Comparison of ENCODE assay signal across 8 mouse cellular contexts in genomic region chr7:121391225-121391983, GRCm38 (mm10). TPM values are rescaled to one million over a fixed set of nuclear protein-coding genes. Genes with fewer than 3 reads are reported as not detected.
DNase-seq lines count a peak whose midpoint lies in the region; ATAC-seq and TF ChIP-seq lines count a peak whose summit lies in the region.

Gene Hs3st2 (plus strand): TSS chr7:121391859.

- H3K4me1 ChIP-seq in forebrain, embryonic 16.5 days (replicated peaks; ENCODE audit: control insufficient read depth, insufficient read depth, low read length) = peaks cover 11% of the 10 kb centered on the region
- no peaks in the 10 kb centered on the region for H3K4me1 ChIP-seq in intestine, postnatal 0 days (replicated peaks; ENCODE audit: control insufficient read depth, insufficient read depth, low read length)
- H3K4me1 ChIP-seq in limb, embryonic 14.5 days (ENCODE audit: control insufficient read depth, insufficient read depth, low read length) = peaks cover 5% of the 10 kb centered on the region
- peaks cover 17% of the 10 kb centered on the region; the same call in 1 of the 2 replicates for H3K4me1 ChIP-seq in neural tube, embryonic 12.5 days
- peaks cover 18% of the 10 kb centered on the region for H3K4me1 ChIP-seq in testis, adult 2 months (ENCODE audit: control insufficient read depth, insufficient read depth, low read length)

- no peak for TF ChIP-seq POLR2A in limb, embryonic 14.5 days (IDR thresholded peaks at IDR 0.05; ENCODE audit: borderline replicate concordance, extremely low read depth, insufficient read depth, insufficient read length)
- no peak for TF ChIP-seq POLR2A in testis, adult 2 months (IDR thresholded peaks at IDR 0.05; ENCODE audit: control insufficient read depth, low read depth, low read length)

- H3K4me3 ChIP-seq in forebrain, embryonic 16.5 days (replicated peaks; ENCODE audit: low read length) = peak within 1 kb of the TSS; percentile 56
- 0 out of 2 replicates have a peak within 1 kb of the TSS, but pooled peaks have one; percentile 7 for H3K4me3 ChIP-seq in intestine, postnatal 0 days (ENCODE audit: low read depth, low read length)
- H3K4me3 ChIP-seq in limb, embryonic 14.5 days (replicated peaks; ENCODE audit: low read length) = peak within 1 kb of the TSS; percentile 33
- H3K4me3 ChIP-seq in neural tube, embryonic 12.5 days = peak within 1 kb of the TSS; percentile 36
- peak within 1 kb of the TSS; percentile 30 for H3K4me3 ChIP-seq in testis, adult 2 months (ENCODE audit: control insufficient read depth, low read depth, low read length)

- peak within 1 kb of the TSS; percentile 72 for H3K4me2 ChIP-seq in forebrain, embryonic 16.5 days (ENCODE audit: low read length)
- peak within 1 kb of the TSS; percentile 13; the same call in 1 of the 2 replicates for H3K4me2 ChIP-seq in intestine, postnatal 0 days (replicated peaks; ENCODE audit: low read depth)
- H3K4me2 ChIP-seq in limb, embryonic 14.5 days (replicated peaks; ENCODE audit: low read depth, low read length, severe bottlenecking) = peak within 1 kb of the TSS; percentile 49
- peak within 1 kb of the TSS; percentile 67 for H3K4me2 ChIP-seq in neural tube, embryonic 12.5 days (replicated peaks)

- H3K36me3 ChIP-seq in forebrain, embryonic 16.5 days (ENCODE audit: control insufficient read depth, insufficient read depth) = no peaks in the 10 kb centered on the region
- H3K36me3 ChIP-seq in intestine, postnatal 0 days (ENCODE audit: control insufficient read depth, insufficient read depth) = no peaks in the 10 kb centered on the region
- H3K36me3 ChIP-seq in limb, embryonic 14.5 days (ENCODE audit: control insufficient read depth, insufficient read depth, low read length) = no peaks in the 10 kb centered on the region
- no peaks in the 10 kb centered on the region for H3K36me3 ChIP-seq in neural tube, embryonic 12.5 days
- no peaks in the 10 kb centered on the region for H3K36me3 ChIP-seq in testis, adult 2 months (ENCODE audit: control insufficient read depth, insufficient read depth, low read length)

- intact Hi-C loops in gastrocnemius, postnatal 14 days (cut with DNase I; ENCODE audit: low total_unique reads) = no loop called here

- no peaks in the 10 kb centered on the region for H3K9me3 ChIP-seq in forebrain, embryonic 16.5 days (ENCODE audit: control insufficient read depth, low read length)
- H3K9me3 ChIP-seq in intestine, postnatal 0 days (ENCODE audit: control insufficient read depth) = no peaks in the 10 kb centered on the region
- H3K9me3 ChIP-seq in limb, embryonic 14.5 days (ENCODE audit: control insufficient read depth, low read length) = no peaks in the 10 kb centered on the region
- no peaks in the 10 kb centered on the region for H3K9me3 ChIP-seq in neural tube, embryonic 12.5 days

- peak; percentile 53 for DNase-seq in gastrocnemius, postnatal 10 days
- DNase-seq in gastrocnemius, postnatal 14 days = no peak
- peak; percentile 12 to 19 for DNase-seq in adrenal gland, postnatal 4 days (ENCODE audit: low spot score in 2 of 2)
- peak; percentile 67 for DNase-seq in limb, embryonic 14.5 days (ENCODE audit: low spot score)

- H3K27ac ChIP-seq in forebrain, embryonic 16.5 days (ENCODE audit: low read length) = no peak within 1 kb of the TSS
- no peak within 1 kb of the TSS for H3K27ac ChIP-seq in intestine, postnatal 0 days (ENCODE audit: low read depth, low read length)
- no peak within 1 kb of the TSS for H3K27ac ChIP-seq in limb, embryonic 14.5 days (replicated peaks; ENCODE audit: low read depth, low read length)
- H3K27ac ChIP-seq in neural tube, embryonic 12.5 days = no peak within 1 kb of the TSS
- H3K27ac ChIP-seq in testis, adult 2 months (ENCODE audit: control insufficient read depth, insufficient read depth, low read depth, low read length) = no peak within 1 kb of the TSS

- peaks cover 32% of the 10 kb centered on the region for H3K27me3 ChIP-seq in forebrain, embryonic 16.5 days (replicated peaks; ENCODE audit: control insufficient read depth, insufficient read depth, low read length)
- peaks cover 32% of the 10 kb centered on the region for H3K27me3 ChIP-seq in intestine, postnatal 0 days (replicated peaks; ENCODE audit: control insufficient read depth, insufficient read depth, low read length)
- peaks cover 45% of the 10 kb centered on the region for H3K27me3 ChIP-seq in limb, embryonic 14.5 days (ENCODE audit: control insufficient read depth, insufficient read depth, low read length)
- H3K27me3 ChIP-seq in neural tube, embryonic 12.5 days (replicated peaks) = peaks cover 48% of the 10 kb centered on the region
- no peaks in the 10 kb centered on the region for H3K27me3 ChIP-seq in testis, adult 2 months (ENCODE audit: control insufficient read depth, insufficient read depth, low read length)

- peak; percentile 63 for ATAC-seq in forebrain, embryonic 16.5 days
- 0 out of 2 replicates have a peak, but pooled peaks have one; percentile 28 for ATAC-seq in intestine, postnatal 0 days
- no peak for ATAC-seq in limb, embryonic 14.5 days (ENCODE audit: low FRiP score, low read depth)
- peak; percentile 57 for ATAC-seq in neural tube, embryonic 12.5 days (ENCODE audit: low FRiP score, low read depth)

- peak within 1 kb of the TSS; percentile 62 for H3K9ac ChIP-seq in forebrain, embryonic 16.5 days (replicated peaks; ENCODE audit: low read depth, low read length)
- H3K9ac ChIP-seq in intestine, postnatal 0 days (ENCODE audit: low read depth, low read length) = no peak within 1 kb of the TSS
- no peak within 1 kb of the TSS for H3K9ac ChIP-seq in limb, embryonic 14.5 days (ENCODE audit: low read depth, low read length, severe bottlenecking)
- H3K9ac ChIP-seq in neural tube, embryonic 12.5 days = peak within 1 kb of the TSS; percentile 26; the same call in 1 of the 2 replicates

- peak; percentile 74 for TF ChIP-seq CTCF in intestine, postnatal 0 days (IDR thresholded peaks at IDR 0.05; ENCODE audit: low read depth)
- peak; percentile 62; the same call in 1 of the 2 replicates for TF ChIP-seq CTCF in testis, adult 2 months (IDR thresholded peaks at IDR 0.05; ENCODE audit: control insufficient read depth, insufficient read depth, insufficient replicate concordance, low read depth, low read length)

- 2% methylated on average over 20 of the region's 22 CpGs for WGBS in forebrain, embryonic 16.5 days
- 4% methylated on average over 22 of the region's 22 CpGs for WGBS in intestine, postnatal 0 days
- 8% methylated on average over 19 of the region's 22 CpGs for WGBS in limb, embryonic 14.5 days
- WGBS in neural tube, embryonic 12.5 days = 3% methylated on average over 22 of the region's 22 CpGs

RNA-seq across cellular contexts. Expression of gene Hs3st2, which starts in this region (rescaled TPM):
- under 1 TPM in 1 of 2 experiments, not detected in 1; 0.11 TPM for total RNA-seq in gastrocnemius, postnatal 10 days (2021)
- total RNA-seq in gastrocnemius, postnatal 14 days (2021) = not detected
- total RNA-seq in adrenal gland, postnatal 4 days (2021) = 1 to 10 TPM in 1 of 2 experiments, under 1 TPM in 1; 0.78 to 1.2 TPM
- 18.1 and 18.7 TPM in 2 replicates for polyA plus RNA-seq in forebrain, embryonic 16.5 days (2015; fragmentation: Nextera tagmentation; extraction: Ambion mirVana)
- polyA plus RNA-seq in intestine, postnatal 0 days (2015; fragmentation: Nextera tagmentation; extraction: Ambion mirVana) = 0.85 and 0.97 TPM in 2 replicates
- polyA plus RNA-seq in limb, embryonic 14.5 days (2012; rRNA removed) = 1.1 and 1.6 TPM in 2 replicates
- polyA plus RNA-seq in limb, embryonic 14.5 days (2014; fragmentation: Nextera tagmentation; extraction: Ambion mirVana) = 1.1 and 2.2 TPM in 2 replicates
- 6.3 and 6.5 TPM in 2 replicates for polyA plus RNA-seq in neural tube, embryonic 12.5 days (2016; fragmentation: Nextera tagmentation; extraction: Ambion mirVana)
- polyA plus RNA-seq in testis, adult 2 months (2012; rRNA removed) = 0.04 and 0.05 TPM in 2 replicates

Comparison
In these comparisons a context has a peak if more than half of its experiments do, and no peak if none do; other contexts are left out.
1. Peak in DNase-seq in gastrocnemius, postnatal 10 days; RNA of the gene not detected or under 1 TPM.
2. Peak in ATAC-seq, H3K4me3 ChIP-seq and H3K4me2 ChIP-seq in intestine, postnatal 0 days; RNA of the gene not detected or under 1 TPM.
3. H3K4me2 ChIP-seq: peak in every context shown above with its lines; median percentile 72 in forebrain, embryonic 16.5 days; 67 in neural tube, embryonic 12.5 days; 49 in limb, embryonic 14.5 days; 13 in intestine, postnatal 0 days.
4. H3K9ac ChIP-seq: peak in forebrain, embryonic 16.5 days (single experiment) and neural tube, embryonic 12.5 days (single experiment); none in intestine, postnatal 0 days (single experiment) and limb, embryonic 14.5 days (single experiment).
5. Peak in every context shown above with its lines, with median percentiles within 50 percentile points of each other: H3K4me3 ChIP-seq.